Mouse (Mus musculus) T-cell, adult 66 days (primary cell): Measurements from ENCODE around the gene Ccnjl. TPM values are rescaled to one million over a fixed set of nuclear protein-coding genes. Genes with fewer than 3 reads are reported as not detected.

Experiments used
- total RNA-seq, 2 experiments: library from RNA; stranded (reverse); gene quantifications; 3 replicates in 1 of 2; 4 replicates in 1 of 2; pipeline ENCODE4 v1.2.4; 2023

Gene Ccnjl
- total RNA-seq: 1 to 10 TPM; 1.2 to 1.4 TPM

DNA sequence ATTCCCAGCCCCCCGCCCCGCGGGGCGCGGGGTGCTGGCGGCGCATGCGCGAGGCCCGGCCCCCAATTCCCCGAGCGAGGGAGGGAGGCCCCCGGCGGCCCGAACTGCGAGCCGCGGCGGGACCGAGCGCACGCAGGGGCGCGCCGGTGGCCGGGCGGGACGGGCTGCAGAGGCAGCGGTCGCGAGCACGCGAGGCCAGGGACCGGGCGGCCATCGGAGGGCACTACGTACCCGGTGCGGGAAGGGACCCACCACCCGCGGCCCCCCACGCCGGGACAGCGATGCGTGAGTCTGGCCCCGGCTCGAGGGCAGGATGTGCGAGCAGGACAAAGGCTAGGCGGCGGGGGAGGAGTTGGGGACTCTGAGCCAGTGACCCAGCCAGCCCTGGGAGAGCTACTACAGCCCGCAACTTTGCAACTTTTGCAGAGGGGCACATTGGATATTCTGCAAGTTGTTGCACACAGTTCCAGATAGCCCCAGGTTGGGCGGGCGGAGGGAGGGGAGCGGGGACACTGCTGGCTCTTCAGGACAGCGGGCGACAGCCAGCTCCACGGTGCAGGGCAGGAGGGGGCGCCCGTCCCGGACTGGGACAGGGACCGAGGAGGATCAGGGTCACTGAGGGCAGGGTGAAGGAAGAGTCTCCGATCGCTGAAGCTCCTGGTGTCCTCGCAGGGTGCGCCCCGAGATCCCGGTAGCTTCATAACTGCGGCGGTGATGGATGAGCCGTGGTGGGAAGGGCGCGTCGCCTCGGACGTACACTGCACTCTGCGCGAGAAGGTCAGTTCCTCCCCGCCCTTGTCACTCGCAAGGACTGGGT is at the start of gene Ccnjl:
Ccnjl (plus strand) TSS at position 102 of the 817 bp plus-strand sequence.

DNA sequence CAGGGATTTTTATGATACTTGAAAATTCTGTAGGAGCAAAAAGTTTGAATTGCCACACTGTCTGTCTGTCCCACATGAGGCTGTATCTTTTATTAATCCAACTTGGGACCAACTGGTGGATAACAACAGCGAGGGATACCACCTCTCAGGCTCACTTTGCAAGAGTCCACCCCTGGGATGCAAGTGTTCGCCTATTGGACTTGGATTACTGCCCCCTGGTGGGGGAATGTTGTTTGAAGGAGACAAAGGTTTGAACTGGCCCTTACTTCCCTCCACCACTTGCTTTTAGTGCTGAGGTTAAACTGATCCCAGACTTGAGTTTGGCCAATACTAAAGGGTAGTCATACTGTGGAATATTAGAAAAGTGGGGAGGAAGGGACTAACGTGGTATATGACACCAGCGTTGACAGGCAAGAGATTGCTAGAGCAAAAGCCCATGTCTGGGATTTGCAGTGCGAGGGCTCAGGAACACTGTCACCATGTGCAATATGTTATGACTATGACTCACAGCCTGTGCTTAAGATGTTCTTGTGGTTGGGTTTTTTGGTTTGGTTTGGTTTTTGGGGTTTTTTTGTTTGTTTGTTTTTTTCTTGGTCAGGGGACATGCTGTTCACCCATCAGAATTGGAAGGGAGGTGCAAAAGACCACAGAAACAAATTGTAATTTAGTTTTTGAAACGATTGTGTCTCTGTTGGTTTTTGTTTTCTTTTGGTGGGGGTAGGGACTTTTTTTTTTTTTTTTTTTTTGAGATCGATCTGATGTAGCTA is 57.9 kb downstream of the Ccnjl start, which contains the start of gene 4933415A04Rik:
4933415A04Rik (plus strand) TSS at position 717 of the 767 bp plus-strand sequence.

DNA sequence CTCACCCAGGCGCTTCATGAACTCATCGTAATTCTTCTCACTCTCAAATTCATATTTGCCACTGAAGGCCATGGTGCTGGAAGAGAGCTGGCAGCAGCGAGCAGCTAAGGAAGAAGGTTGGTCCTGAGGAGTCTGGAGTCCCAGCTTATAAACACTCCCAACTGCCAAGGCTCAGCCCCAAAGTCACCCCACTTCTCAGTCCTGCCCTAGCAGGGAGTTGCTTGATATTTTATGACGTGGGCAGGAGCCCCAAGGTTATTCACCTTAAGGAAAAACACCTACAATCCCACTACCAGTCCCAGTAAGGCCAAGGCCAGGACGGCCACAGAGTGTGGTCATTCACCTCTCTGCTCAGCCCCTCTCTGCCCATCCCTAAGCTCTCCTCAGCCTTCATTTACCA is 72.9 kb downstream of the Ccnjl start, which contains the start of gene Fabp6:
Fabp6 (minus strand) TSS at position 101 of the 400 bp plus-strand sequence.

Other genes starting within 250 kb of the Ccnjl start
- gene Pttg1, start 102.5 kb upstream of the Ccnjl start, total RNA-seq: 10 to 100 TPM; 42.7 to 42.8 TPM
- 100 to 1,000 TPM in 1 of 2 experiments, 10 to 100 TPM in 1; 93.9 to 106 TPM for gene Slu7, start 95.0 kb upstream of the Ccnjl start, total RNA-seq
- not detected for gene C1qtnf2, start 54.5 kb upstream of the Ccnjl start, total RNA-seq
- under 1 TPM in 1 of 2 experiments, not detected in 1; 0.35 TPM for gene 4933415A04Rik, start 58.3 kb downstream of the Ccnjl start, total RNA-seq
- gene Fabp6, start 72.8 kb downstream of the Ccnjl start, total RNA-seq: not detected
- gene Pwwp2a, start 153.2 kb downstream of the Ccnjl start, total RNA-seq: 10 to 100 TPM; 72.2 to 82.6 TPM
- 10 to 100 TPM; 48.9 to 49.9 TPM for gene Ttc1, start 219.2 kb downstream of the Ccnjl start, total RNA-seq